Mouse (Mus musculus): Measurements from ENCODE around the gene Dph5. TPM values are rescaled to one million over a fixed set of nuclear protein-coding genes. Genes with fewer than 3 reads are reported as not detected.

Gene Dph5
- total and polyA plus RNA-seq, 2 experiments, result 3.8 to 9.3 TPM

- Histone ChIP-seq H3K4me1 (ENCODE audit: control insufficient read depth, insufficient read depth, low read length) (no peaks in the 10 kb centered on the region), H3K36me3 (ENCODE audit: control insufficient read depth, insufficient read depth, low read length) (peaks cover 42% of the 10 kb centered on the region), H3K79me2 (ENCODE audit: control insufficient read depth, insufficient read depth, low read length) (no peaks in the 10 kb centered on the region), H3K27ac (replicated peaks; ENCODE audit: insufficient read depth, low read depth, low read length) (no peak overlapping the region), H3K27me3 (ENCODE audit: control insufficient read depth, insufficient read depth, low read length) (no peaks in the 10 kb centered on the region), H3K4me3 (ENCODE audit: insufficient read depth, low read depth, low read length) (no peak overlapping the region), H3K9ac (ENCODE audit: low read depth, low read length) (no peak overlapping the region)
- TF ChIP-seq CTCF (IDR thresholded peaks at IDR 0.05; ENCODE audit: low read depth, low read length), result no peak
- no peak for TF ChIP-seq POLR2A (IDR thresholded peaks at IDR 0.05; ENCODE audit: extremely low read depth, insufficient read depth, low read length)
- DNase-seq (ENCODE audit: extremely low read depth, low read depth, low spot score), result no peak
- WGBS, result 76% methylated on average over 6 of the region's 6 CpGs
Measured at GRCm38 (mm10) chr3:115949921-115950877, 62.6 kb downstream of the Dph5 start.

GRCm38 (mm10) chr3:115951221-115951620 lies 63.6 kb downstream of the Dph5 start:
- Histone ChIP-seq H3K27ac (replicated peaks; ENCODE audit: insufficient read depth, low read depth, low read length) (no peak overlapping the region), H3K4me3 (ENCODE audit: insufficient read depth, low read depth, low read length) (no peak overlapping the region), H3K4me1 (ENCODE audit: control insufficient read depth, insufficient read depth, low read length) (no peaks in the 10 kb centered on the region), H3K36me3 (ENCODE audit: control insufficient read depth, insufficient read depth, low read length) (peaks cover 36% of the 10 kb centered on the region), H3K9ac (ENCODE audit: low read depth, low read length) (no peak overlapping the region), H3K79me2 (ENCODE audit: control insufficient read depth, insufficient read depth, low read length) (no peaks in the 10 kb centered on the region), H3K27me3 (ENCODE audit: control insufficient read depth, insufficient read depth, low read length) (no peaks in the 10 kb centered on the region)
- 81% methylated on average over 3 of the region's 3 CpGs for WGBS
- TF ChIP-seq POLR2A (IDR thresholded peaks at IDR 0.05; ENCODE audit: extremely low read depth, insufficient read depth, low read length) (no peak), CTCF (IDR thresholded peaks at IDR 0.05; ENCODE audit: low read depth, low read length) (no peak)
- DNase-seq (ENCODE audit: extremely low read depth, low read depth, low spot score), result no peak

GRCm38 (mm10) chr3:115952356-115952755 lies 64.7 kb downstream of the Dph5 start:
- Histone ChIP-seq H3K4me1 (ENCODE audit: control insufficient read depth, insufficient read depth, low read length) (no peaks in the 10 kb centered on the region), H3K79me2 (ENCODE audit: control insufficient read depth, insufficient read depth, low read length) (no peaks in the 10 kb centered on the region)
- WGBS, result 88% methylated on average over 4 of the region's 4 CpGs

GRCm38 (mm10) chr3:115953088-115953487 lies 65.5 kb downstream of the Dph5 start:
- no peaks in the 10 kb centered on the region for H3K27me3 ChIP-seq (ENCODE audit: control insufficient read depth, insufficient read depth, low read length)
- peaks cover 34% of the 10 kb centered on the region for H3K36me3 ChIP-seq (ENCODE audit: control insufficient read depth, insufficient read depth, low read length)
- no peaks in the 10 kb centered on the region for H3K79me2 ChIP-seq (ENCODE audit: control insufficient read depth, insufficient read depth, low read length)
- 87% methylated on average over 3 of the region's 3 CpGs for WGBS
- H3K9ac ChIP-seq (ENCODE audit: low read depth, low read length), result no peak overlapping the region
- TF ChIP-seq CTCF (IDR thresholded peaks at IDR 0.05; ENCODE audit: low read depth, low read length) (no peak), POLR2A (IDR thresholded peaks at IDR 0.05; ENCODE audit: extremely low read depth, insufficient read depth, low read length) (no peak)
- DNase-seq (ENCODE audit: extremely low read depth, low read depth, low spot score), result no peak
- H3K27ac ChIP-seq (replicated peaks; ENCODE audit: insufficient read depth, low read depth, low read length), result no peak overlapping the region
- H3K4me3 ChIP-seq (ENCODE audit: insufficient read depth, low read depth, low read length), result no peak overlapping the region
- H3K4me1 ChIP-seq (ENCODE audit: control insufficient read depth, insufficient read depth, low read length), result no peaks in the 10 kb centered on the region

More at GRCm38 (mm10) chr3:115952356-115952755, 64.7 kb downstream of the Dph5 start:
- TF ChIP-seq CTCF (IDR thresholded peaks at IDR 0.05; ENCODE audit: low read depth, low read length) (no peak), POLR2A (IDR thresholded peaks at IDR 0.05; ENCODE audit: extremely low read depth, insufficient read depth, low read length) (no peak)
- H3K36me3 ChIP-seq (ENCODE audit: control insufficient read depth, insufficient read depth, low read length), result peaks cover 32% of the 10 kb centered on the region
- no peak overlapping the region for H3K27ac ChIP-seq (replicated peaks; ENCODE audit: insufficient read depth, low read depth, low read length)
- no peak for DNase-seq (ENCODE audit: extremely low read depth, low read depth, low spot score)
- no peaks in the 10 kb centered on the region for H3K27me3 ChIP-seq (ENCODE audit: control insufficient read depth, insufficient read depth, low read length)
- H3K9ac ChIP-seq (ENCODE audit: low read depth, low read length), result no peak overlapping the region
- H3K4me3 ChIP-seq (ENCODE audit: insufficient read depth, low read depth, low read length), result no peak overlapping the region

- no peak for DNase-seq (ENCODE audit: extremely low read depth, low read depth, low spot score)
- Histone ChIP-seq H3K9ac (ENCODE audit: low read depth, low read length) (no peak overlapping the region), H3K4me3 (ENCODE audit: insufficient read depth, low read depth, low read length) (no peak overlapping the region), H3K4me1 (ENCODE audit: control insufficient read depth, insufficient read depth, low read length) (no peaks in the 10 kb centered on the region), H3K36me3 (ENCODE audit: control insufficient read depth, insufficient read depth, low read length) (peaks cover 27% of the 10 kb centered on the region; the same call in 1 of the 2 replicates), H3K27me3 (ENCODE audit: control insufficient read depth, insufficient read depth, low read length) (no peaks in the 10 kb centered on the region), H3K79me2 (ENCODE audit: control insufficient read depth, insufficient read depth, low read length) (no peaks in the 10 kb centered on the region), H3K27ac (replicated peaks; ENCODE audit: insufficient read depth, low read depth, low read length) (no peak overlapping the region)
- TF ChIP-seq POLR2A (IDR thresholded peaks at IDR 0.05; ENCODE audit: extremely low read depth, insufficient read depth, low read length), result no peak
- TF ChIP-seq CTCF (IDR thresholded peaks at IDR 0.05; ENCODE audit: low read depth, low read length), result no peak
- 95% methylated on average over 7 of the region's 7 CpGs for WGBS
Measured at GRCm38 (mm10) chr3:115957223-115957622, 69.6 kb downstream of the Dph5 start.
